Mouse (Mus musculus) frontal cortex, adult 2 months (tissue): ENCODE results near the gene Tjp3. TPM values are rescaled to one million over a fixed set of nuclear protein-coding genes. Genes with fewer than 3 reads are reported as not detected.
"Not testable (repeated sequence)": the region's sequence is repeated elsewhere in the genome, so short reads cannot be mapped to it uniquely, and the experiment has no call there.

Experiments used
- DNase-seq, 2 experiments: peaks; one replicate each; pipeline ENCODE4 v3.0.0; 2022; ENCODE audit warnings: low spot score in 1 of 2; ENCODE audit errors: extremely low spot score in 1 of 2
- polyA plus RNA-seq: library from polyadenylated mRNA; depleted of rRNA; stranded (reverse); fragments of >200 nt; gene quantifications from 2 replicates; pipeline ENCODE4 v1.2.3, GENCODE M21; 2012; rRNA removed

Tjp3 gene
- polyA plus RNA-seq, 1 experiment = 0.34 TPM

DNA sequence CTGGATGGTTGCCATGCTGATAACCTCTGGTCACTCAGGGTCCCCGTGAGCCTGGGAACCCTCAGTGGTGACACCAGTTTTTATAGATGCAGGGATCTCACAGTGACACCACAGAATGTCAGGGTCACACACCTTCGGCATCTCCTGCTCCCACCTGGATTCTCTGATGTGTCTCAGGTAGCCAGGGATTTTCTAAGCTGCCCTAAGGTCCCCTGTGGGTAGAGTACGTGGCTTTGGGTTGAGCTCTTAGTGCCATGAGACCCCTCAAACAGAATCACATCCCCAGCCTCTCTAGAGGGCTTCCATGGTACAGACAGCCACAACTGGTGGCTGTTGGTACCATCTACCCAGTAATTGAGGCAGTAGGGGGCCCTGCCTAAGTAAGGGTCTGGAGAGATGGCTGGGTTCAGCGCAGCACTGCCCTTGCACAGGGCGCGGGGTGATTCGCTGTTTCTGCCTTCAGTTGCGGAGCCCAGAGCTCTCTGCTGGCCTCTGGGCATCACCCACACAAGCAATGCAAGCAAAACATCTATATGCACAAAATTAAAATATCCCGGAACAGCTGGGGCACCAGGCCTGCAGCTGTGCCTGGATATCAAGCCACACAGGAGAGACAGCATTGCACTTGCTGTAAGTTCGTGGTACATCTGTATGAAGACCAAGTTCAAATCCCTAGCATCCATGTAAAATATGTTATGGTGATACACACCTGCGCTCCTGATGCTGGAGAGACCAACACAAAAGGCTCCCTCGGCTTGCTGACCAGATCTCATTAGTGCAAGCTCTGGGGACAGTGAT, 54.7 kb downstream of the Tjp3 start:
- DNase-seq = no peak

DNA sequence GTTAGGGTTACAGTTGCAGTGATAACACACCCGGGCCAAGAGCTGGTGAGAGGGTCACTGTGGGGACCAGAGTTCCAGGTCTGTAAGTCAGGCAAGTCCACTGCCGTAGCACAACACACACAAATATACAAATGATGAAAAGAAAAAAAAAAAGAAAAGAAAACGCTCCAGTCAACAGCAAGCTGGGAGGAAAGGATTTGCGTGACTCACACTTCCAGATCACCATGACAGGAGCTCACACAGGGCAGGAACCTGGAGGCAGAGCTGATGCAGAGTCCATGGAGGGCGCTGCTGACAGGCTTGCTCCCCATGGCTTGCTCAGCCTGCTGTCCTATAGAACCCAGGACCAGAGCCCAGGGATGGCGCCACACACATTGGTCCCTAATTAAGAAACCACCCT, 57.2 kb downstream of the Tjp3 start:
- no peak for DNase-seq

DNA sequence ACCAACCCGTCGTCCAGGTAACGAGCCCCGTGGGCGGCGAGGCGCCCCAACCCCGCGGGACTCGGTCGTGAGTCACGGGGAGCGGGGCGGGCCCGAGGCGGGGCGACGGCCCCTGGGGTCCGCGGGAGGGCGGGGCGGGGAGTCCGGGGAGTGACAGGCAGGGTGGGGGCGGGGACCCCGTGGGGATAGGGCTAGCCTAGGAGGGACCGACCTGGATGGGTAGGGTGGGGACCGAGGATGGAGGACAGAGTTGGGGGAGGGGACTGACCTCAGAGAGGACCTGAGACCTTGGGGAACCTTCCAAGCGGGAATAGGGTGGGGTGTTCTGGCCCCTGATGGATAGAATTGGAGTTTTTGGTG, 58.2 kb downstream of the Tjp3 start:
- DNase-seq = no peak

DNA sequence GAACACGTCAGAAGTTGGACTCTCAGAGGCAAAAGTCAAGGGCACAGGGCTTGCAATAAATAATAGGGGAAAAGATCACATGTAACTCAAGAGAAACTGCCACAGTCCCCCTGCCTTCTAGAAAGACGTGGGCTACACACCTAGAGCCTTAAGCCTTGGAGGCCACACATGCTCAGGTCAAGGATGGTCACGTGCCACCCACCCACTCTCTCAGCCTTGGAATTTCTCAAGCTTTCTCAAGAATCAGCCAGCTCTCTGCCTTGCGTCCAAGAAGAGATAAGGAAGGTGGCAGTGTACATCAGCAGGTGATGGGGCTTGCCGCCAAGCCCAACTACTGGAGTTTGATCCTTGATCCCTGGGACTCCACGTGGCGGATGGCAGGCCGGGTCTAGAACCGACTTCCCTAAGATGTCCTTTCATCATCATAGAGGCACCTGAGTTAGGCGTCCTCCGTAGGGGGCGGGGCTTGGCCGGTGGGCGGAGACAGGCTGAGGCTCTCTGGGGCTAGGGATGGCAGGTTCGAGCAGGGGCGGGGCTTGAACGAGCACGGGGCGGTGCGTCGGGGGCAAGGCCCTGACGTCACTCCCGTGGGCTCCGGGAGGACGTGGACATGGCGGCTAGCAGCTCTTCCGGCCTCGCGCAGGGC, 58.7 kb downstream of the Tjp3 start, which contains the start of gene Zfr2:
Zfr2 (plus strand) TSS at position 576 of the 646 bp plus-strand sequence.
- peak; percentile 91 to 97 for DNase-seq

DNA sequence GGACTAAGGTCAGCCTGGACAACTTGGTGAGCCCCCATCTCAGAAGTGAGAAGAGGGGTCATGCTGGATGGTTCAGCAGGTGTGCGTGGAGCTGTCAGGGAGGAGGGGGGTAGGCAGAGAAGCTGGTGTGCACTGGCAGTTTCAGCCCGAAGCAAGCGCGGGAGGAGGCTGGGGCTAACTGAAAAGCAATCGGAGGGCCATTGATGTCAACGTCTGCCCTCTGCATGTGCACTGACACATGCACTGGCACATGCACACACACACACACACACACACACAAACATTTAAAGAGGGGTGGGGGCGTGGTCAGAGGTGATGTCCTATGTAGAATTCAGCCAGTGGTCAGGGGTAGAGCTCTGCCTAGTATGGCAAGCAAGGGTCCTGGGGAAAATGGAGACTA, 59.9 kb downstream of the Tjp3 start:
- no peak for DNase-seq

DNA sequence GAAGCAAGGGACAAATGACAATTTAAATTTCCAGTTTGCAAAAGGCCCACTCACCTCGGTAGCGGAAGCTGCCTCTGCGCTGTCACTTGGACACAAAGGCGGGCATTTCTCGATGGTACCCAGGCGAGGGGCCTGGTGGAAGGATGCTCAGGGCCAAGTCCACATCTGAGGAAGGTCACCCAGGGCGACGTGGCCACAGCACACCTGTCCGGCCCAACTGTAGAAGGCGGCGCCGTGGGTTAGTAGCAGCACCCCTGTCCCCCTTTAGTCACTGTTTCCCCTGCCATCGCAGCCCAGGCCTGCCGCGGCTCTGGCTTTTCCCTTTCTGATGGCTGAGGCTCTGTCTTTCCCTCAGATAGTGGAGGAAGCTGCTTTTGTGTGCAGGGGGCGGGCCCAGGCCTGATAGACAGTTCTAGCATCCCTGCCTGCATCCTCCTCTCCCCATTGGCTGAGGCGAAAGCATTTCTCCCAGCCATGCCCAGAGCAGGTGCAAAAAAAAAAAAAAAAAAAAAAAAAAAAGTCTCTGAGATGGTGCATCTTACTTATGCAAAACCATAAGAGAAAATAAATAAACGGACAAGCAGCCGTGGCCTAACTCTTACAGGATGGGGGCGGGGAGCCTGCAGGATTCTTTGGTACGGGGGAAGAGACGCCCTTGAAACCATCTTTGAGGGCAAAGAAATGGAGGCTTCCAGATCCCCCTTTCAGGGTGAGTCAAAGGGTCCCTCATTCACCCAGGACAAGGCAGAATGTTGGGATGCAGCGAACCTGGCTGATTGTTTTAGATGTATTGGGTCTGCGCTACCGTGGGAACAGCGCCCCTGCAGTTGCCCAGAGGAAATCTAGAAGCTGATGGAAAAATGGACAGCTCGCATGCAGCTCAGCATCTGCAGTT, 60.7 kb downstream of the Tjp3 start, which contains the start of gene Atcay:
Atcay (minus strand) TSS at position 396 of the 895 bp plus-strand sequence.
- peak; percentile 80 to 89 for DNase-seq

DNA sequence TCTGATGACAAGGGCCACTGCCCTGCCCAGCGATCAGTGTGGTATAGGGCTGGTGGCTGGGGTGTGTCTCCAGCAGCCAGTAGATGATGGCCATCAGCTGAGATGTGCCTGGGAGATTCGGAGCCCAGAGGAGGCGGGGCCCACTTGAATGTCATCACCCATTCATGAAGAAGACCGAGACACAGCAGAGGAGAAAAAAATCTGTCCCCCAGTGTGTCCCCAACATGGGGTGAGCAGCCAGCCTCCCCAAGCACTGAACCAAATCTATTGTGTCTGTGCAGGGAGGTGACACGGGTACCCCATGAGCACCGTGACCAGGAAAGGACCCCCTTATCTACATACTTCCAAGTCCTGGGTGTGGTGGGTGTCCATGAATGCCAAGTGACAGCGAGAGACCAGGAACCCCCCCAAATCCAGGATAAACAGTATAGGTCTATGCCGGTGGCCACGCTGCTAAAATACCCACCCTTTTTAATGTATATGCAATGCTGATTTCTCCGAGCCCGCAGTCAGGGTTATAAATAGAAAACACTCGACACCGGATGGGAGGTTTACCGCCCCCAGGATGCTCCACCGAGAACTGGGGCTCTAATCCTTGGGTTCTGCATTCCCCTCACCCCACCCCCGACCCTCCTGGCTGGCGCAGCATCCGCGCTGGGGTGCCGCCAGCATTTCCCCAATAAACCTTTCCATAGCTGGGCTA, 61.5 kb downstream of the Tjp3 start:
- DNase-seq = peak in 1 of 2 experiments; percentile 64

DNA sequence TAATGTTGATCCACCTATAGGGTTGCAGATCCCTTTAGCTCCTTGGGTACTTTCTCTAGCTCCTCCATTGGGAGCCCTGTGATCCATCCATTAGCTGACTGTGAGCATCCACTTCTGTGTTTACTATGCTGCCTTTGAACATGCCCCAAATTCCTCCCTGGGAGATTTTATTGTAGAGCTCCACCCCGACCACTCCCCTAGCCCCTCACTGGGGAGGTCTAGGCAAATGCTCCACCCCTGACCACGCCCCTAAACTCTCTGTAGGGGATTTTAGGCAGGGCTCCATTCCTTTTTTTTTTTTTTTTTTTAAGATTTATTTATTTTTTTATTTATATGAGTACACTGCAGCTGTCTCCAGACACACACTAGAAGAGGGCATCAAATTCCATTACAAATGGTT, 67.7 kb downstream of the Tjp3 start:
- not testable (repeated sequence) for DNase-seq

Other genes starting within 250 kb of the Tjp3 start
- gene Sgta, start 231.4 kb downstream of the Tjp3 start, polyA plus RNA-seq = 207 and 208 TPM in 2 replicates
- 60.8 and 63.1 TPM in 2 replicates for gene Thop1, start 221.5 kb downstream of the Tjp3 start, polyA plus RNA-seq
- gene Creb3l3, start 192.7 kb downstream of the Tjp3 start, polyA plus RNA-seq = 0.44 and 0.63 TPM in 2 replicates
- 189 and 202 TPM in 2 replicates for gene Map2k2, start 185.7 kb downstream of the Tjp3 start, polyA plus RNA-seq
- gene Zbtb7a, start 156.4 kb downstream of the Tjp3 start, polyA plus RNA-seq = 45.1 and 46.0 TPM in 2 replicates
- 25.7 and 27.4 TPM in 2 replicates for gene Pias4, start 123.7 kb downstream of the Tjp3 start, polyA plus RNA-seq
- gene Eef2, start 115.0 kb downstream of the Tjp3 start, polyA plus RNA-seq = 1,035 and 1,113 TPM in 2 replicates
- 75.3 and 76.8 TPM in 2 replicates for gene Dapk3, start 108.6 kb downstream of the Tjp3 start, polyA plus RNA-seq
- not detected in 2 replicates for gene 4930442H23Rik, start 107.7 kb downstream of the Tjp3 start, polyA plus RNA-seq
- 0.18 and 0.23 TPM in 2 replicates for gene Nmrk2, start 89.5 kb downstream of the Tjp3 start, polyA plus RNA-seq
- 164 and 168 TPM in 2 replicates for gene Atcay, start 60.7 kb downstream of the Tjp3 start, polyA plus RNA-seq
- gene Zfr2, start 58.4 kb downstream of the Tjp3 start, polyA plus RNA-seq = 89.1 and 95.9 TPM in 2 replicates
- 365 and 385 TPM in 2 replicates for gene Matk, start 38.6 kb downstream of the Tjp3 start, polyA plus RNA-seq
- gene Mrpl54, start 24.6 kb downstream of the Tjp3 start, polyA plus RNA-seq = 51.7 and 57.4 TPM in 2 replicates
- 46.9 and 49.1 TPM in 2 replicates for gene Apba3, start 24.6 kb downstream of the Tjp3 start, polyA plus RNA-seq
- gene Pip5k1c, start 1.4 kb upstream of the Tjp3 start, polyA plus RNA-seq = 326 and 360 TPM in 2 replicates
- 31.5 and 31.9 TPM in 2 replicates for gene Cactin, start 29.5 kb upstream of the Tjp3 start, polyA plus RNA-seq
- gene Tbxa2r, start 37.1 kb upstream of the Tjp3 start, polyA plus RNA-seq = 2.3 and 3.3 TPM in 2 replicates
- gene Gipc3, start 51.7 kb upstream of the Tjp3 start, polyA plus RNA-seq = 0.96 and 1.1 TPM in 2 replicates
- 36.3 and 40.8 TPM in 2 replicates for gene Hmg20b, start 58.9 kb upstream of the Tjp3 start, polyA plus RNA-seq
- gene Mfsd12, start 65.9 kb upstream of the Tjp3 start, polyA plus RNA-seq = 27.5 and 29.5 TPM in 2 replicates
- 0.67 and 0.68 TPM in 2 replicates for gene 4930404N11Rik, start 74.2 kb upstream of the Tjp3 start, polyA plus RNA-seq
- 66.9 and 71.6 TPM in 2 replicates for gene Fzr1, start 86.9 kb upstream of the Tjp3 start, polyA plus RNA-seq
- 92.2 and 105 TPM in 2 replicates for gene Dohh, start 92.8 kb upstream of the Tjp3 start, polyA plus RNA-seq
- 6.9 and 8.9 TPM in 2 replicates for gene Gm48551, start 92.9 kb upstream of the Tjp3 start, polyA plus RNA-seq
- gene Gm48552, start 97.4 kb upstream of the Tjp3 start, polyA plus RNA-seq = 7.4 and 10.1 TPM in 2 replicates
- 3.6 and 4.5 TPM in 2 replicates for gene Smim24, start 101.5 kb upstream of the Tjp3 start, polyA plus RNA-seq
- 39.6 and 47.7 TPM in 2 replicates for gene Nfic, start 164.1 kb upstream of the Tjp3 start, polyA plus RNA-seq
- 345 and 388 TPM in 2 replicates for gene Celf5, start 191.1 kb upstream of the Tjp3 start, polyA plus RNA-seq
- gene Ncln, start 204.8 kb upstream of the Tjp3 start, polyA plus RNA-seq = 120 and 134 TPM in 2 replicates
- gene S1pr4, start 208.6 kb upstream of the Tjp3 start, polyA plus RNA-seq = 0.94 and 1.1 TPM in 2 replicates
- 2.9 and 3.7 TPM in 2 replicates for gene Gna15, start 232.6 kb upstream of the Tjp3 start, polyA plus RNA-seq